Mouse (Mus musculus) kidney, adult 2 months (tissue): ENCODE measurements around the gene Tmcc3. TPM values are rescaled to one million over a fixed set of nuclear protein-coding genes. Genes with fewer than 3 reads are reported as not detected.
"Not testable (repeated sequence)": the region's sequence is repeated elsewhere in the genome, so short reads cannot be mapped to it uniquely, and the experiment has no call there.

Experiments used
- DNase-seq: peaks from one replicate; pipeline ENCODE4 v3.0.0; 2021
- H3K27ac ChIP-seq: fragments of 200-500 bp; 2 replicates; pipeline ENCODE4 v1.5.1; 2012; ENCODE audit warnings: low read depth, low read length, control low read depth, inconsistent platforms; ENCODE audit not compliant: insufficient read depth
- H3K27me3 ChIP-seq: fragments of 200-500 bp; replicated peaks from 2 replicates; pipeline ENCODE4 v1.6.1; 2012; ENCODE audit warnings: mild to moderate bottlenecking, moderate library complexity, low read length, inconsistent platforms; ENCODE audit not compliant: control insufficient read depth, insufficient read depth
- H3K36me3 ChIP-seq: fragments of 200-500 bp; 2 replicates; pipeline ENCODE4 v1.6.1; 2012; ENCODE audit warnings: mild to moderate bottlenecking, moderate library complexity, low read length, inconsistent platforms; ENCODE audit not compliant: control insufficient read depth, insufficient read depth
- H3K4me1 ChIP-seq: fragments of 200-500 bp; 2 replicates; pipeline ENCODE4 v1.6.1; 2011; ENCODE audit warnings: low read length; ENCODE audit not compliant: control insufficient read depth, insufficient read depth
- H3K4me3 ChIP-seq: fragments of 200-500 bp; 2 replicates; pipeline ENCODE4 v1.5.1; 2011; ENCODE audit warnings: mild to moderate bottlenecking, low read depth, low read length, control low read depth; ENCODE audit not compliant: insufficient read depth
- CTCF ChIP-seq: fragments of 200-500 bp; conservative IDR thresholded peaks from 2 replicates; pipeline ENCODE4 v1.5.1; 2011; ENCODE audit warnings: low read depth, mild to moderate bottlenecking, control low read depth, low read length, moderate library complexity, mixed read lengths; ENCODE audit not compliant: insufficient read depth, insufficient read length
- POLR2A ChIP-seq: fragments of 200-500 bp; IDR thresholded peaks from one replicate; pipeline ENCODE4 v1.6.1; 2011; ENCODE audit warnings: low read depth, low read length, control low read depth
- WGBS: fragments of 180-500 bp; shearing (Covaris S2); methylation state at CpG from one replicate; pipeline ENCODE4 v1.1.7; 2018; 5-methylcytosine and 5-hydroxymethylcytosine counted together
- polyA plus RNA-seq: library from polyadenylated mRNA; depleted of rRNA; stranded (reverse); fragments of >200 nt; gene quantifications from 2 replicates; pipeline ENCODE4 v1.2.3, GENCODE M21; 2012

Gene Tmcc3
- polyA plus RNA-seq, 1 experiment: 11.2 TPM

DNA sequence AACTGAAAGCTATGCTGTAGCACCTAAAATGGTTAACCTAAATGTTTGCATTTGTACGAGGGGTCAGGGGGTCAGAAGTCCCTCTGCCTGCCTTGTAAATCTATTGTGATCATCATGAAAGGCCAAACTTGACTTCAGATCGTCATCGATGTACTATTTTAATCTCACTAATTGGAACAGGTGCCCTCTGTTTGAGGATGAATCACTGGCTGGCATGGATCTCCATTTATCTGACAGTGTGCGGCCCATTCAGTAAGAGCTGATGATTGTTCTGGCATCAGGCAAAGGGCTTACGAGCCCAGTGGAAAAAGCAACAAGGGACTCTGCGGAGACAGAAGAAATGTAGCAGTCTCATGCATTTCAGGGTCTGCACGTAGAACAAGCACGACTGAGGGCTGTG lies 215.1 kb downstream of the Tmcc3 start:
- Histone ChIP-seq H3K4me3 (no peak overlapping the region), H3K36me3 (no peaks in the 10 kb centered on the region), H3K27me3 (no peaks in the 10 kb centered on the region), H3K27ac (no peak overlapping the region), H3K4me1 (peaks cover under 1% of the 10 kb centered on the region; the same call in 1 of the 2 replicates)
- no peak for TF ChIP-seq CTCF
- TF ChIP-seq POLR2A: no peak
- DNase-seq: no peak
- 71% methylated on average over 8 of the region's 8 CpGs for WGBS

DNA sequence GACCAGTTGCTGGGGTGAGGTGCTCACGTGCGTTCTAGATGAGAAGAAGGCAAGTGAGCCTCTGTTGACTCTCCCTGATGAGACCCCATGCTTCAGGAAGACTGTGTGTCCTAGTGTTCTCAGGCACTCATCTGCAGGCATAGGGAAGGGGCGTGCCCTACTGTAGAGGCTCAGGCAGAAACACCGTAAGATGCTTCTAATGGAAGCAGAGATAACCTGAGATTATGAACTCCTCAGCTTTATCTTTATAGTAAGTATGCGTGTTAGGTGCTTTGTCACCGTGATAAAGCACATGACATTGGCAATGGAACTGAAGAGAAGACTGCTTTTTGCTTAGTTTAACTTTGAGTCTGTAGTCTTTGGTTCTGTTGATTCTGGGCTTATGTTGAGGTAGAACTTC lies 215.5 kb downstream of the Tmcc3 start:
- DNase-seq: no peak
- Histone ChIP-seq H3K27ac (no peak overlapping the region), H3K4me3 (no peak overlapping the region), H3K27me3 (no peaks in the 10 kb centered on the region), H3K36me3 (no peaks in the 10 kb centered on the region), H3K4me1 (no peaks in the 10 kb centered on the region; the same call in 1 of the 2 replicates)
- TF ChIP-seq CTCF (no peak), POLR2A (no peak)
- WGBS: 85% methylated on average over 6 of the region's 6 CpGs

DNA sequence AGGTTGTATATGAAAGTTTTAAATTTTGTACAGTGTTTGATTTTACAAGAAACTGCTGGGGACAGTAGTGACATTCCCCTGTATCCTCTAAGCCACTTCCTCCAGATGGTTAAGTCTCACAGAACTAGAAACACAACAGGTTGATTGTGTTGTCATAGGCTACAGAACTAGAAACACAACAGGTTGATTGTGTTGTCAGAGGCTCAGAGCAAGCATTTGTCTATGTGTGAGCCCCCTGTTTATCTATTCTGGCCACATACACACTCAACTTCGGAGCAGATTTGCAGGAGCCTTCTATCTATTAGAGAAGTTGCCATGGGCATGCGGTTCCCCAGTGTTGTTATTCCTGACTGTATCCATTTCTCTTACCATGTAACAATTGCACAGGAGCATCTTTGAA lies 218.3 kb downstream of the Tmcc3 start:
- no peak for TF ChIP-seq CTCF
- TF ChIP-seq POLR2A: no peak
- 89% methylated on average over 2 of the region's 2 CpGs for WGBS
- no peak overlapping the region for H3K27ac ChIP-seq
- no peaks in the 10 kb centered on the region; the same call in 1 of the 2 replicates for H3K4me1 ChIP-seq
- no peak for DNase-seq
- no peaks in the 10 kb centered on the region for H3K27me3 ChIP-seq
- H3K36me3 ChIP-seq: no peaks in the 10 kb centered on the region
- no peak overlapping the region for H3K4me3 ChIP-seq

DNA sequence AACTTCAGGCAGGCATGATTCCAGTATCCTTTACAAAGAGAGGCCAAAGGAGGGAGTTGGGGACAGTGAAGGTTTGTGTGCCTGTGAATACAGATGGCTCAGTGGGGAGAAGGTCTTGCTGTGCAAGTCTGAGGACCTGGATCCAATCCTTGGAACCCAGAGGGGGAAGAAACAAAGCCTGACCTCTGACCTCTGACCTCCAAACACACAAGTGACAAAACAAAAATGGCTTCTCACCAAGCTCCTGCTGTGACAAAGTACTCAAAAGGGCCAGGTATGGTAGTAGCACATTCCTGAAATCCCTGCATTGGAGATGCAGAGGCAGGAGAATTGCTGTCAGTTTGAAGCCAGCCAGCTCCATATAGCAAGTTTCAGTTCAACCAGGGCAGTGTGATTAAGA lies 219.7 kb downstream of the Tmcc3 start:
- Histone ChIP-seq H3K4me1 (no peaks in the 10 kb centered on the region; the same call in 1 of the 2 replicates), H3K36me3 (no peaks in the 10 kb centered on the region), H3K27ac (no peak overlapping the region), H3K4me3 (no peak overlapping the region), H3K27me3 (no peaks in the 10 kb centered on the region)
- TF ChIP-seq CTCF: no peak
- TF ChIP-seq POLR2A: no peak
- no peak for DNase-seq

DNA sequence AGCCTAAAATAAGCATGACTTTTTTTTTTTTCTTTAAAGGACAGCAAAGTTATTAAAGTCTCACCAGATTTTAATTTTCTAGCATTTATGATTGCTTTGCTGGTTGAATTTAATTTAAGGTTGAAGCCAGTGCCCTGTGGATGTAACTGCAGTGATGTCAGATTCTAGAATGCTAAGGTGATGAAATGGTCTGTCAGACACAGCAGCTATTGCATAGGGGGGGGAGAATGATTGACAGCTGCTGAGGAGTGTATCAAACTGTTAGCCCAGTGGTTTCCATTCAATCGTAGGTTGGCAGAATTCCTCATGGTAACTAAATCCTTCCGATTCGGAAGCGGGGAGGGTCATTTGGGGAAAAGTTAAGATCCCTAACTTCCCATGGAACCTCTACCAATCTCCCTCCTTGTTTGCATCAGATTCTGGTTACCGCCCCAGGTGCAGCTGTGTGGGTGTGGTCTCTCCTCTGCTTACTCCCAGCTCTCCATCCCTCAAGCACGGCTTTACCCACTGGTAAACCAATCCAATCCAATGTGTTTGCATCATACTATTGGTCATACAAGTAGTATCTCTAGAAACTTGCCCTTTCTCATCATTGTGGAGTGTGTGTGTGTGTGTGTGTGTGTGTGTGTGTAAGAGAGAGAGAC lies 221.5 kb downstream of the Tmcc3 start:
- no peaks in the 10 kb centered on the region; the same call in none of the 2 replicates for H3K4me1 ChIP-seq
- no peak for TF ChIP-seq CTCF
- TF ChIP-seq POLR2A: no peak
- H3K27ac ChIP-seq: no peak overlapping the region
- H3K27me3 ChIP-seq: no peaks in the 10 kb centered on the region
- no peak overlapping the region for H3K4me3 ChIP-seq
- DNase-seq: no peak
- no peaks in the 10 kb centered on the region for H3K36me3 ChIP-seq
- WGBS: 79% methylated on average over 6 of the region's 6 CpGs

DNA sequence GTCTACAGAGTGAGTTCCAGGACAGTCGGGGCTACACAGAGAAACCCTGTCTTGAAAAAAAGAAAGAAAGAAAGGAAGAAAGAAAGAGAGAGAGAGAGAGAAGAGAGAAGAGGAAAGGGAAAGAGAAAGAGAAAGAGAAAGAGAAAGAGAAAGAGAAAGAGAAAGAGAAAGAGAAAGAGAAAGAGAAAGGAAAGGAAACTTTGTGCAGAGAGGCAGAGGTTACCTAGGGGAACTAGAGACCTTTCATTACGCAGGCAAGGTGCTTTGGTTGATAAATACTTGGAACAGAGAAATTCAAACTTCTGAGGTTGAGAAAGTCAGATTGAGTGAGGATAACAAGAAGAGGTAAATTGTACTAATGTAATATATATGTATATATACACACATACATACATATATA lies 226.9 kb downstream of the Tmcc3 start:
- not testable (repeated sequence) for H3K4me3 ChIP-seq, H3K36me3 ChIP-seq, H3K27me3 ChIP-seq, H3K27ac ChIP-seq, DNase-seq, H3K4me1 ChIP-seq
- 95% methylated on average over 2 of the region's 2 CpGs for WGBS

DNA sequence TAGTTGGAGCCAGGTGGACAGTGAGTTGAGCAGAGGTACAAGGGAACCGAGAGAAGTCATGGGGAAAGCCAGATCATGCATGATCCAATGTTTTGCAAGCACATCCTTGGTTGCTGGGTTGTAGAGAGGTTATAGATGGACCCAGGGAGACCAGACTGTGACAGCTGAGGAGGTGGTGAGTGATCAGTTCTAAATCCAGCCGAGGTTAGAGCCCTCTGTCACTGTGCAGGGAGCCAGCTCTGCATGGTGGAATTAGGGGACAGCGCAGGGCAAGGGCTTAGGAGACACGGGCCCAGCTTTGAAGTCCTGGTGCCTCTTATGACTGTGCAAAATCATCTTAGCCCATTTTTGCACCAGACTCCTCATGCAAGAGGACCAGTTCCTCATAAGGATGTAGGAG lies 228.5 kb downstream of the Tmcc3 start:
- no peaks in the 10 kb centered on the region for H3K36me3 ChIP-seq
- no peak for DNase-seq
- WGBS: 86% methylated on average over 4 of the region's 4 CpGs

More for the DNA sequence above, 228.5 kb downstream of the Tmcc3 start:
- Histone ChIP-seq H3K4me1 (no peaks in the 10 kb centered on the region; the same call in 1 of the 2 replicates), H3K27me3 (no peaks in the 10 kb centered on the region), H3K27ac (no peak overlapping the region), H3K4me3 (no peak overlapping the region)
- no peak for TF ChIP-seq CTCF
- TF ChIP-seq POLR2A: no peak
